Mouse (Mus musculus): ENCODE results near the gene Atp5g2. TPM values are rescaled to one million over a fixed set of nuclear protein-coding genes. Genes with fewer than 3 reads are reported as not detected.

Gene Atp5g2
- polyA plus RNA-seq, 1 experiment from 2014 or later: 99.3 TPM

DNA sequence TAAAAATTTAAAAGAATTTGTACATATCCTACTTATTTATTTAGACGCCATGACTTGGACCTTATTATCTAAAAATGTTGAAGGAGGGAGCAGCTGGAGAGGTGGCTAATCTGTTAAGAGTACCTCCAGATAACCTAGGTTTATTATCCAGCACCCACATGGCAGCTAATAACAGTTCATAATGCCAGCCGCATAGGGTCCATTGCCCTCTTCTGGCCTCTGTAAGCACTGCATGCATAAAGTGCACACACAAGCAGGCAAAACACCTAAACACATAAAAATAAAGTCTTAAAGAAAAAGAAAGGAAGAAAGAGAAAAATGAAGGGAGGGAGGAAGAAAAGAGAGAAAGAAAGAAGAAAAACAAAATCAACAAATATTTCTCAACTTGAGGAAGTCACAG lies 4.2 kb upstream of the Atp5g2 start:
- H3K27me3 ChIP-seq (ENCODE audit: control insufficient read depth, insufficient read depth, low read length): no peaks in the 10 kb centered on the region
- ATAC-seq (ENCODE audit: insufficient number of reproducible peaks, insufficient read depth, low FRiP score, low read depth): no peak
- no peaks in the 10 kb centered on the region for H3K36me3 ChIP-seq (ENCODE audit: control insufficient read depth, insufficient read depth, low read length)
- H3K4me3 ChIP-seq (ENCODE audit: low read depth, low read length): no peak overlapping the region
- WGBS: 88% methylated on average over 2 of the region's 2 CpGs
- H3K9ac ChIP-seq (replicated peaks; ENCODE audit: low read depth, low read length): no peak overlapping the region
- H3K27ac ChIP-seq (ENCODE audit: low read length): no peak overlapping the region
- H3K4me1 ChIP-seq (ENCODE audit: control insufficient read depth, insufficient read depth, low read length): no peaks in the 10 kb centered on the region; the same call in 1 of the 2 replicates
- no peak overlapping the region for H3K4me2 ChIP-seq (replicated peaks; ENCODE audit: low read depth, low read length)
- no peaks in the 10 kb centered on the region for H3K9me3 ChIP-seq (ENCODE audit: control insufficient read depth, low read depth, low read length)

DNA sequence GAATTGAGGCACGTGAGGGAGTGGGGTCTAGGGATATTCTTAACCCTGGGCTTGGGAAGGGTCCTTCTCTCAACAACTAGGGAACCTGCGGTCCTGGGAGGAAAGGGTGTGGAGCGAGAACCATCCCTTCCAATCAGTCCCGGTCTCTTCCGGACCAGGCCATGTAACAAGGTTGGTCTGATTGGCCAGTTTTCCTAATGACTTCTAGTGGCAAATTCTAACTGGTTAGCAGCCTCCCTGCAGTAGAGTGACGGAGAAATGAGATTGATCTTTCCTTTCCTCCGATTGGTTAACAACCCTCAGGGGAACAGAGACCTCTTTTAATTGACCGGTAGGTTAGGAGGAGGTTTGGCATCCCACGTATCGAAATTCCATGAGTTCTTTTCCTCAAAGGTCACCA lies 1.4 kb upstream of the Atp5g2 start:
- H3K9ac ChIP-seq (replicated peaks; ENCODE audit: low read depth, low read length): no peak overlapping the region

DNA sequence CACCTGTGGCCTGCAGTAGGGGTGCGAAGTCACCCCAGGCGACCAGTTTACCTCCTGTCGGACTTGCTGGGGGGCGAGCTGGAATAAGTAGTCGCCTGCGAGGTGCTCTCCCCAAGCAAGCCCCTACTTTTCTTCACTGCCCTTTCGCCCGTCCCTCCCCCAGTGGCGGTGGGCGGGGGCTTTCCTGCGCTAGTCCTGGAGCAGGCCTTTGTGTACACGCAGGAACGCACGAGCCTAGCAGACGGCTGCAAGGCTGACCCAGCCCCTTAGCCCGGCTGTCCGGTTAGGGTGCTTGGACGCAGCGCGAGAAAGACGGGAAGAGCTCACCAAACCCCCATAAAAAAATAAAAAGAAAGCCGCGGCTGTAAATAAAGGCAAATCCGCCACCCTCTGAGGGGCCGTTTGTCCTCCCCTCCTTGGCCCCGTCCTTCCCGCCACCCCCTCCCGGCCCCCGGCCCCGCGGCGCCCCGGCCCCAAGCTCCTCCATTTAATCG lies 384 bp downstream of the Atp5g2 start:
- peak overlapping the region; percentile 99 for H3K27ac ChIP-seq (ENCODE audit: low read length)
- WGBS: 1% methylated on average over 34 of the region's 34 CpGs
- peaks cover 14% of the 10 kb centered on the region for H3K36me3 ChIP-seq (ENCODE audit: control insufficient read depth, insufficient read depth, low read length)
- H3K4me1 ChIP-seq (ENCODE audit: control insufficient read depth, insufficient read depth, low read length): peaks cover 3% of the 10 kb centered on the region; the same call in 1 of the 2 replicates
- peak overlapping the region; percentile 82 for H3K9ac ChIP-seq (replicated peaks; ENCODE audit: low read depth, low read length)
- H3K4me3 ChIP-seq (ENCODE audit: low read depth, low read length): peak overlapping the region; percentile 43
- H3K9me3 ChIP-seq (ENCODE audit: control insufficient read depth, low read depth, low read length): no peaks in the 10 kb centered on the region
- ATAC-seq (ENCODE audit: insufficient number of reproducible peaks, insufficient read depth, low FRiP score, low read depth): peak; percentile 60; the same call in 1 of the 2 replicates
- H3K27me3 ChIP-seq (ENCODE audit: control insufficient read depth, insufficient read depth, low read length): no peaks in the 10 kb centered on the region
- peak overlapping the region; percentile 71 for H3K4me2 ChIP-seq (replicated peaks; ENCODE audit: low read depth, low read length)

More for the DNA sequence above, 1.4 kb upstream of the Atp5g2 start:
- no peaks in the 10 kb centered on the region; the same call in 1 of the 2 replicates for H3K36me3 ChIP-seq (ENCODE audit: control insufficient read depth, insufficient read depth, low read length)
- ATAC-seq (ENCODE audit: insufficient number of reproducible peaks, insufficient read depth, low FRiP score, low read depth): peak; percentile 47
- peak overlapping the region; percentile 99 for H3K27ac ChIP-seq (ENCODE audit: low read length)
- H3K9me3 ChIP-seq (ENCODE audit: control insufficient read depth, low read depth, low read length): no peaks in the 10 kb centered on the region
- no peaks in the 10 kb centered on the region for H3K27me3 ChIP-seq (ENCODE audit: control insufficient read depth, insufficient read depth, low read length)
- H3K4me2 ChIP-seq (replicated peaks; ENCODE audit: low read depth, low read length): peak overlapping the region; percentile 71
- 5% methylated on average over 10 of the region's 10 CpGs for WGBS
- H3K4me3 ChIP-seq (ENCODE audit: low read depth, low read length): peak overlapping the region; percentile 43; the same call in 1 of the 2 replicates
- H3K4me1 ChIP-seq (ENCODE audit: control insufficient read depth, insufficient read depth, low read length): peaks cover 3% of the 10 kb centered on the region; the same call in 1 of the 2 replicates

DNA sequence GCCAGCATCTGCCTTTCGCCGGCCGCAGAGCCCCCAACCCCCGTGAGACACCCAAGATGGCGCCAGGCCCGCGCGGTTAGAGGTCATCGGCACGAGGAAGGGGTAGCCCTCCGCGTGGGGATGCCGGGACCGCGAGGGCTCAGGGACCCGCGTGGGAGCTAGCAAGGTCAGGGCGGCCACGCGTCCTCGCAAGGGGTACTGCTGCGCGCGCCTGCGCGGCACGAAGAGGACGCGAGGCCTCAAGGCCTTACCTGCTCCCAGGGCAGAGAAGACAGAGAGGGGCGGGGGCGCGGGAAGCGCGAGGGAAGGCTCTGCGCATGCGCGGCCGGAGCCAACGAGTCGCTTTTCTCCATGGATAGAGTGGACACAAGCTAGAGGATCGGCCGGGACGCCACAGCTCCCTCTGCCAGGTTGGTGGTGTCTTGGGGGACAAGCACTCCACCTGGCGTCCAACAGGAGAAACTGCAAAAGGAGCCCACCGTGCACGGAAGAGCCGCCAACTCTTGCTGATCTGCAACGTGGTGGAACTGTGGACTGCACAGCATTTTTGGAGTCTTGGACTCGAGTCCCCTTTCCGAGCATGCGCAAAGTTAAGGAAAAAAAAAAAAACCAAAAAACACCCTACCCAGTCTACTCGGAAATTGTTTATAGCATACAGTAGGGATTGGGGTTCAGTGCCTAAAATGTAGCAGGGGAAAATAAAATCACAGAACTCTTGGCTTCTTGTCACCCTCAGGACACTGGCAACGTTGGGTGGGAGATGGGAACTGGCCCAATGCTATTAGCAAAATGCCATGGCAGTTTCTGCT lies 1.2 kb downstream of the Atp5g2 start:
- peak; percentile 91 for ATAC-seq (ENCODE audit: insufficient number of reproducible peaks, insufficient read depth, low FRiP score, low read depth)
- Histone ChIP-seq H3K27ac (ENCODE audit: low read length) (peak overlapping the region; percentile 99), H3K4me1 (ENCODE audit: control insufficient read depth, insufficient read depth, low read length) (peaks cover 3% of the 10 kb centered on the region; the same call in 1 of the 2 replicates), H3K4me3 (ENCODE audit: low read depth, low read length) (peak overlapping the region; percentile 81), H3K4me2 (replicated peaks; ENCODE audit: low read depth, low read length) (peak overlapping the region; percentile 71), H3K27me3 (ENCODE audit: control insufficient read depth, insufficient read depth, low read length) (no peaks in the 10 kb centered on the region), H3K9me3 (ENCODE audit: control insufficient read depth, low read depth, low read length) (no peaks in the 10 kb centered on the region), H3K36me3 (ENCODE audit: control insufficient read depth, insufficient read depth, low read length) (peaks cover 22% of the 10 kb centered on the region), H3K9ac (replicated peaks; ENCODE audit: low read depth, low read length) (peak overlapping the region; percentile 93)
- whole genome bisulfite sequencing: under 1% methylated on average over 53 of the region's 53 CpGs

DNA sequence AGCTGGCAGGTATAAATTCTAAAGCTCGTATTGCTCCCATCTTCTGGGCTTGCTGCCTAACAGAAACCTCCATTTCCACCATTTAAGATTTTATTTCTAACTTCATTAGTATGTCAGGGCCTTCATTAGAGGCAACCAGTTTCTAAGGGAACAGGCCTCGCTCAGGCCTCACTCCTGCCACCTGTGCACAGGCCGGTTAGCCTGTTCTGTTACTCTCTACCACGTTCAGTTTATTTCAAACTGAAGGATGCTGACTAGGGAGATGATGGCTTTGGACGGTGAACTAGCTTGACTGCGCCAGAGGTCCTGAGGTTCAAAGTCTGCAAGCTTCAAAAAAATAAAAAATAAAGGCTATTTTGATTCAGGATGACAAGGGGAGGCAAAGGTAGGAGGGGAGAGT lies 1.9 kb downstream of the Atp5g2 start:
- H3K9ac ChIP-seq (replicated peaks; ENCODE audit: low read depth, low read length): peak overlapping the region; percentile 93
- peaks cover 24% of the 10 kb centered on the region for H3K36me3 ChIP-seq (ENCODE audit: control insufficient read depth, insufficient read depth, low read length)
- peak overlapping the region; percentile 71 for H3K4me2 ChIP-seq (replicated peaks; ENCODE audit: low read depth, low read length)
- H3K4me1 ChIP-seq (ENCODE audit: control insufficient read depth, insufficient read depth, low read length): peaks cover 3% of the 10 kb centered on the region; the same call in 1 of the 2 replicates
- no peaks in the 10 kb centered on the region for H3K9me3 ChIP-seq (ENCODE audit: control insufficient read depth, low read depth, low read length)
- peak overlapping the region; percentile 81 for H3K4me3 ChIP-seq (ENCODE audit: low read depth, low read length)
- ATAC-seq (ENCODE audit: insufficient number of reproducible peaks, insufficient read depth, low FRiP score, low read depth): no peak
- H3K27me3 ChIP-seq (ENCODE audit: control insufficient read depth, insufficient read depth, low read length): no peaks in the 10 kb centered on the region
- H3K27ac ChIP-seq (ENCODE audit: low read length): peak overlapping the region; percentile 93
- 12% methylated on average over 6 of the region's 6 CpGs for WGBS

DNA sequence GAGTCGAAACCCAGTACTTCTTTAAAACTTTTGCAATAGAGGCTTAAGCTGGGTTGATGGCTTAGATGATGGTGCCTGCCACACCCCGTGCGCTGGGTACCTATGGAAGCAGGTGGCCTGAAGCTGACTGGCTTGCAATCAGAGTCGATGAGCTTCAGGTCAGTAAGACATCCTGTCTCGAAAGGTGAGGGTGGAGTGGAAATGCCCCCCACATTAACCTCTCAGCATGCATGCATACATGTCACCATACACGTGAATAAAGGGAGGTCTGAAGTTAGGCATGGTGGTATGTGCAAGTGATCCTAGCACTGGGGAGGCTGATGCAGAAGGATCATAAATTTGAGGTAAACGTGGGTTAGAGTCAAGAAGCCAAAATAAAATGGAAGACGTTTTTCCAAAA lies 2.6 kb downstream of the Atp5g2 start:
- peaks cover 31% of the 10 kb centered on the region for H3K36me3 ChIP-seq (ENCODE audit: control insufficient read depth, insufficient read depth, low read length)
- WGBS: 87% methylated on average over 8 of the region's 8 CpGs
- H3K27me3 ChIP-seq (ENCODE audit: control insufficient read depth, insufficient read depth, low read length): no peaks in the 10 kb centered on the region
- H3K4me1 ChIP-seq (ENCODE audit: control insufficient read depth, insufficient read depth, low read length): peaks cover 3% of the 10 kb centered on the region; the same call in 1 of the 2 replicates
- 0 out of 2 replicates have a peak overlapping the region, but pooled peaks have one; percentile 7 for H3K27ac ChIP-seq (ENCODE audit: low read length)
- ATAC-seq (ENCODE audit: insufficient number of reproducible peaks, insufficient read depth, low FRiP score, low read depth): no peak
- H3K9me3 ChIP-seq (ENCODE audit: control insufficient read depth, low read depth, low read length): no peaks in the 10 kb centered on the region
- H3K4me2 ChIP-seq (replicated peaks; ENCODE audit: low read depth, low read length): peak overlapping the region; percentile 71
- peak overlapping the region; percentile 81 for H3K4me3 ChIP-seq (ENCODE audit: low read depth, low read length)
- H3K9ac ChIP-seq (replicated peaks; ENCODE audit: low read depth, low read length): 0 out of 2 replicates have a peak overlapping the region, but pooled peaks have one; percentile 14

DNA sequence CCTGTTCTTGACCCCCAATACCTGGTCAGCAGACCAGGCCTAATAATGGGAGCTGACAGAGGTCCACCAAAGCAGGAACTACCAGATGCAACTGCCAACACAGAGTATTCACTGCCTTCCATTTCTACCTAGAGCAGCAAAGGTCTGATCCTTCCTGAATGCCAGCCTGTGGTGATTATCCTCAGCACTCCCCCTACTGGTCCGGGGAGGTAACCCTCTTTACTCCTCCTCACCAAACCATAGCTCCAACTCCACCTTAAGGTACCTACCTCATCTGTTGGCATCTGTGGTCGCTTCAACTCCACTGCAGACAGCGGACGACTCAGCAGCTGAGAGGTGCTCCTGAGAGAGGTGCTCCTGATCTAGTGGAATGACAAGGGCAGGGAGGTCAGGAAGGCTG lies 6.7 kb downstream of the Atp5g2 start:
- Histone ChIP-seq H3K27ac (ENCODE audit: low read length) (no peak overlapping the region), H3K4me3 (ENCODE audit: low read depth, low read length) (no peak overlapping the region), H3K4me2 (replicated peaks; ENCODE audit: low read depth, low read length) (no peak overlapping the region), H3K4me1 (ENCODE audit: control insufficient read depth, insufficient read depth, low read length) (0 out of 2 replicates have a peak, but pooled peaks cover 3% of the 10 kb centered on the region), H3K9ac (replicated peaks; ENCODE audit: low read depth, low read length) (no peak overlapping the region), H3K36me3 (ENCODE audit: control insufficient read depth, insufficient read depth, low read length) (peaks cover 66% of the 10 kb centered on the region), H3K9me3 (ENCODE audit: control insufficient read depth, low read depth, low read length) (no peaks in the 10 kb centered on the region), H3K27me3 (ENCODE audit: control insufficient read depth, insufficient read depth, low read length) (no peaks in the 10 kb centered on the region)
- WGBS: 42% methylated on average over 4 of the region's 4 CpGs
- no peak; the same call in 1 of the 2 replicates for ATAC-seq (ENCODE audit: insufficient number of reproducible peaks, insufficient read depth, low FRiP score, low read depth)

DNA sequence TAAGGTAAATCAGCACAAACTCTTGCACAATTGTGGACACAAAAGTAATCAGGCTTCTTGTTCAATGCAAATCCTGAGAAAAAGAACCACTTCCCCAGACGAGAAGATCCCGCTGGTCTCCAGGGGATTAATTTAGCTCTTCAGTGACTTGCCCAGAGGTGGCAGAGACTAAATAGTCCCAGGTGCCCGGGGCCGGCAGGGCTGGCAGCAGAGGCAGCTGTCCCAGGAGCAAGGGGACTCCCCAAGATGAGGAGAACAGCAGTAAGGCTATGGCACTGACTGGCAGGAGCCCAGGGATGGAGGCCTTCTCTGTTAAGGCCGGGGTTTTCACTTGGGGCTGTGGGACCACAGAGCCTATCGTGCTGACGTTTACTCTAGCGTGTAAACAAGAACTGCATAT lies 8.3 kb downstream of the Atp5g2 start:
- H3K27ac ChIP-seq (ENCODE audit: low read length): no peak overlapping the region
- H3K36me3 ChIP-seq (ENCODE audit: control insufficient read depth, insufficient read depth, low read length): peaks cover 67% of the 10 kb centered on the region
- no peaks in the 10 kb centered on the region for H3K4me1 ChIP-seq (ENCODE audit: control insufficient read depth, insufficient read depth, low read length)
- H3K9me3 ChIP-seq (ENCODE audit: control insufficient read depth, low read depth, low read length): no peaks in the 10 kb centered on the region
- no peak overlapping the region for H3K4me3 ChIP-seq (ENCODE audit: low read depth, low read length)
- no peak for ATAC-seq (ENCODE audit: insufficient number of reproducible peaks, insufficient read depth, low FRiP score, low read depth)
- 85% methylated on average over 8 of the region's 8 CpGs for WGBS
- no peaks in the 10 kb centered on the region for H3K27me3 ChIP-seq (ENCODE audit: control insufficient read depth, insufficient read depth, low read length)
- no peak overlapping the region for H3K9ac ChIP-seq (replicated peaks; ENCODE audit: low read depth, low read length)
- H3K4me2 ChIP-seq (replicated peaks; ENCODE audit: low read depth, low read length): no peak overlapping the region
